Comparison of ENCODE assay signal across 20 mouse cellular contexts in the genomic region with DNA sequence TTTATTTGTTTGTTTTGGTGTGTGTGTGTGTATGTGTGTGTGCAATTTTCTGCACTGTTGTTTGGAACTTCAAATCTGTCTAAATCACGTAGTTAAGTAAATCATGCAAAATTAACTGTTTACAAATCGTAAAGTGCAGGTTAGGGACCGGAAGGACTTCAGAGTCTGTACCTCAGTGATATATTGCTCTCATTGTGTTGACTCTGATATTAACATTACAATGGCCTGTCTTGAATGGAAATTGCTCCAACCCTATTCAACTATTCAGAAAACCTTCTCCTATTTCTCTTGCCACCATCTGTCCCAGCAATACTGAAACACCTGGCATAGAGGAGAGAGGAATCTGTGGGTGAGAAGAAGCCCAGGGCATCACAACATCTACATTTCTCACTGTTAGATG.
"Had no signal": no experiment of that assay in that cellular context is flagged by ENCODE, and none has a peak within 500 bp of the region (broad histone marks: within the 10 kb centered on the region; RNA-seq: fewer than 3 reads in every experiment).

No protein-coding gene starts in this region.

- H3K27me3 ChIP-seq: kidney, embryonic 15.5 days; limb, embryonic 12.5 days; limb, embryonic 15.5 days had no signal

- H3K4me1 ChIP-seq: kidney, embryonic 15.5 days; limb, embryonic 12.5 days; limb, embryonic 15.5 days had no signal

- ATAC-seq: liver, postnatal 0 days; lung, postnatal 0 days; midbrain, embryonic 16.5 days had no signal

- H3K9ac ChIP-seq: kidney, embryonic 15.5 days; limb, embryonic 12.5 days; limb, embryonic 15.5 days; liver, embryonic 14.5 days; liver, postnatal 0 days; lung, embryonic 14.5 days had no signal

- H3K27ac ChIP-seq: kidney, embryonic 15.5 days; limb, embryonic 12.5 days; limb, embryonic 15.5 days; liver, embryonic 14.5 days; macrophage; midbrain, embryonic 10.5 days had no signal

- H3K4me3 ChIP-seq: kidney, embryonic 15.5 days; limb, embryonic 12.5 days; limb, embryonic 15.5 days; midbrain, embryonic 10.5 days had no signal

- H3K9me3 ChIP-seq: kidney, embryonic 15.5 days; limb, embryonic 12.5 days; limb, embryonic 15.5 days; midbrain, embryonic 10.5 days had no signal

- DNase-seq: kidney, adult 11 months; kidney, adult 8-10 months; kidney, postnatal 10 days; kidney, postnatal 36 days; left cerebral cortex, postnatal 4 days; liver, postnatal 0 days; lung, embryonic 14.5 days; retina, postnatal 1 day; right cerebral cortex, postnatal 25 days; thymus, adult 18-20 months; thymus, postnatal 36 days had no signal

- H3K4me2 ChIP-seq: kidney, embryonic 15.5 days; limb, embryonic 12.5 days; limb, embryonic 15.5 days; liver, embryonic 11.5 days; lung, embryonic 14.5 days had no signal

- H3K36me3 ChIP-seq: kidney, embryonic 15.5 days; limb, embryonic 12.5 days; limb, embryonic 15.5 days; midbrain, embryonic 10.5 days had no signal
